Mouse (Mus musculus): ENCODE measurements around the gene Tmem53. TPM values are rescaled to one million over a fixed set of nuclear protein-coding genes. Genes with fewer than 3 reads are reported as not detected.

Tmem53 gene
- polyA plus RNA-seq, 2 experiments: 2.4 to 6.7 TPM

DNA sequence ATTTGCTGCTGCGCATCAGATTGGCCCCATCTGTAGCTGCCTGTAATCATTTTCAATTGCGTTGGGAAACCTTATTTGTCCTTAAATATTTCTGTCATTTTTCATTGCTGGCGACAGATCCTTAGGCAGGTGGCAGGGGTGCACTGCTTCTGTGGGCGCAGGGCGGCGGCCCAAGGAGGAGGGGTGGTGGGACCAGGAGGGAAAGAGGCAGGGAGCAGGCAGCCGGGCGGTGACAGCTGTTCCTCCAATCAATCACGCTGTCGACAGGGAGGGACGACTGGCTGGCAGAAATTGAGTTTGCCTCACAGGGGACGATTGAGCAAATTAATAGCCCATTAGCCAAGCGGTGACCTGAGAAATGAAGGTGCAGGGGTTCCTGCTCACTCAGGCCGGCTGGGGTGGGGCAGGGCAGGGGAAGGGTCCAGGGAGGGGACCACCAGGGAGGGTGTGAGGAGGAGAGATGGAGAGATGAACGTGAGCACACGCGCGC is 66.0 kb downstream of the Tmem53 start:
- WGBS (ENCODE audit: insufficient replicate concordance): 48% methylated on average over 18 of the region's 18 CpGs
- H3K4me3 ChIP-seq (ENCODE audit: insufficient read depth in 1 of 2, low read depth in 2 of 2, low read length in 2 of 2): no peak overlapping the region
- ATAC-seq (ENCODE audit: insufficient read depth) (no peak), DNase-seq (ENCODE audit: low read depth in 3 of 3, low spot score in 3 of 3) (no peak)
- H3K9me3 ChIP-seq (ENCODE audit: control insufficient read depth, low read length): no peaks in the 10 kb centered on the region
- TF ChIP-seq EP300 (IDR thresholded peaks at IDR 0.05; ENCODE audit: low read depth): no peak
- TF ChIP-seq CTCF (IDR thresholded peaks at IDR 0.05; ENCODE audit: low read depth): no peak
- no peak overlapping the region for H3K9ac ChIP-seq (replicated peaks)
- H3K4me2 ChIP-seq (ENCODE audit: low read depth): no peak overlapping the region
- peaks cover 7 to 9% of the 10 kb centered on the region in 2 experiments for H3K4me1 ChIP-seq (replicated peaks; ENCODE audit: control insufficient read depth in 2 of 2, insufficient read depth in 2 of 2, low read length in 1 of 2)
- no peak overlapping the region for H3K27ac ChIP-seq
- peaks cover 10% of the 10 kb centered on the region for H3K27me3 ChIP-seq (ENCODE audit: control insufficient read depth, insufficient read depth, low read length)
- no peaks in the 10 kb centered on the region for H3K36me3 ChIP-seq (replicated peaks; ENCODE audit: control insufficient read depth, insufficient read depth, low read depth)

Other genes with a start within 250 kb of the Tmem53 start
- 12.3 and 17.3 TPM in 2 replicates for gene Eif2b3, start 232.5 kb upstream of the Tmem53 start, polyA plus RNA-seq (2012; rRNA removed)
- 32.7 and 34.3 TPM in 2 replicates for gene Eif2b3, start 232.5 kb upstream of the Tmem53 start, polyA plus RNA-seq (2014; fragmentation: Nextera tagmentation; extraction: Ambion mirVana)
- gene Ptch2, start 155.9 kb upstream of the Tmem53 start, polyA plus RNA-seq (2012; rRNA removed): 0.61 and 0.84 TPM in 2 replicates
- gene Ptch2, start 155.9 kb upstream of the Tmem53 start, polyA plus RNA-seq (2014; fragmentation: Nextera tagmentation; extraction: Ambion mirVana): 0.52 and 0.55 TPM in 2 replicates
- gene Btbd19, start 126.2 kb upstream of the Tmem53 start, polyA plus RNA-seq (2012; rRNA removed): 2.7 and 2.9 TPM in 2 replicates
- 2.3 and 2.5 TPM in 2 replicates for gene Btbd19, start 126.2 kb upstream of the Tmem53 start, polyA plus RNA-seq (2014; fragmentation: Nextera tagmentation; extraction: Ambion mirVana)
- not detected in 2 replicates for gene Tctex1d4, start 125.2 kb upstream of the Tmem53 start, polyA plus RNA-seq (2012; rRNA removed)
- not detected in 2 replicates for gene Tctex1d4, start 125.2 kb upstream of the Tmem53 start, polyA plus RNA-seq (2014; fragmentation: Nextera tagmentation; extraction: Ambion mirVana)
- 1.7 and 2.0 TPM in 2 replicates for gene Plk3, start 118.0 kb upstream of the Tmem53 start, polyA plus RNA-seq (2012; rRNA removed)
- 1.1 TPM in 2 replicates for gene Plk3, start 118.0 kb upstream of the Tmem53 start, polyA plus RNA-seq (2014; fragmentation: Nextera tagmentation; extraction: Ambion mirVana)
- gene Rps8, start 95.7 kb upstream of the Tmem53 start, polyA plus RNA-seq (2012; rRNA removed): 908 and 935 TPM in 2 replicates
- gene Rps8, start 95.7 kb upstream of the Tmem53 start, polyA plus RNA-seq (2014; fragmentation: Nextera tagmentation; extraction: Ambion mirVana): 901 and 915 TPM in 2 replicates
- gene Kif2c, start 69.3 kb upstream of the Tmem53 start, polyA plus RNA-seq (2012; rRNA removed): 13.2 and 19.4 TPM in 2 replicates
- 30.1 and 31.3 TPM in 2 replicates for gene Kif2c, start 69.3 kb upstream of the Tmem53 start, polyA plus RNA-seq (2014; fragmentation: Nextera tagmentation; extraction: Ambion mirVana)
- gene Armh1, start 174 bp downstream of the Tmem53 start, polyA plus RNA-seq (2012; rRNA removed): 0.08 TPM in 1 of 2 replicates, not detected in the other
- not detected in 2 replicates for gene Armh1, start 174 bp downstream of the Tmem53 start, polyA plus RNA-seq (2014; fragmentation: Nextera tagmentation; extraction: Ambion mirVana)
- gene Rnf220, start 245.1 kb downstream of the Tmem53 start, polyA plus RNA-seq (2012; rRNA removed): 29.0 and 29.1 TPM in 2 replicates
- 17.9 and 23.2 TPM in 2 replicates for gene Rnf220, start 245.1 kb downstream of the Tmem53 start, polyA plus RNA-seq (2014; fragmentation: Nextera tagmentation; extraction: Ambion mirVana)

Data from liver, embryonic 14.5 days (tissue).